Mouse (Mus musculus): ENCODE measurements at regions not wholly inside any gene's neighbourhood (a gene's known extent, or its start where the extent isn't known, plus 50 kb on each side); places are given as distances from the start of the nearest gene placed in this dataset.

DNA sequence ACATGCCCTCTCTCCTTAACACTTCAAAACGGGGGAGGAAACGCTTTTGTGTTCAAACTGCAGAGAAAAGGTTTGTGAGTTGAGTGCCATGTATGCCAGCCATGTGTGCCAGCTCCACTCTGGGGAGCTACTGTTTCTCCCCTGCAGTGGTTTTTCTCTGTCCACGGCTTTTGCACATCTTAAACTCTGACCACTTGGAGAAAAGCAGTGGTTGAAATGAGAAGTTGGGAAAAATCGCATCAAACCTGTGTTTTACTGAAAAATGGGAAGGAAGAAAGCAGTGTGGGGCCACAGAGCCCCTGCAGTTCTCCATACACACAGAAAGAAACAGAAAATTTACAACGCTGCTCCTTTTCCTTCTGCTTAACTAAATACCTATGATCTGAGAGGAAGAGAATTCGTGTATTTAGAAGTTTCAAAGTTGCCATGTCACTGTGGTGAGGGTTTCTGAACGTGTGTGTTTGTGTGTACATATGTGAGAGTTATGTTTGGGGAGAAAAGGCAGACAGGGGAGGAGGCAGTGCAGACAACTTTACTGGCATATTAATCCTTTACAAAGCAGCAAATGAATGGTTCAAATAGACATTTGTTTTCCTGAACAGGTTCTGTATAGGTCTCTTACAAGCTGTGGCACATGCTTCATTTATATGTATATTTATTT is 160.1 kb upstream of the Tmem161b start:
- H3K4me3 ChIP-seq (ENCODE audit: control insufficient read depth, insufficient read depth, low read length): no peak overlapping the region
- DNase-seq: no peak
- 5% methylated on average over 7 of the region's 7 CpGs for WGBS
- TF ChIP-seq POLR2A (IDR thresholded peaks at IDR 0.05; ENCODE audit: control insufficient read depth, extremely low read depth, insufficient read depth, low read length, poor library complexity): no peak
- no peak for TF ChIP-seq CTCF (IDR thresholded peaks at IDR 0.05; ENCODE audit: borderline replicate concordance, control insufficient read depth, extremely low read depth, insufficient read depth, low read length, poor library complexity)
- H3K4me1 ChIP-seq (replicated peaks; ENCODE audit: control insufficient read depth, insufficient read depth, low read length): no peaks in the 10 kb centered on the region
- no peaks in the 10 kb centered on the region for H3K27me3 ChIP-seq (ENCODE audit: control insufficient read depth, insufficient read depth, low read length)
- no peaks in the 10 kb centered on the region for H3K36me3 ChIP-seq (ENCODE audit: control insufficient read depth, insufficient read depth, low read length)
- H3K27ac ChIP-seq (ENCODE audit: control insufficient read depth, insufficient read depth, low read length): no peak overlapping the region

DNA sequence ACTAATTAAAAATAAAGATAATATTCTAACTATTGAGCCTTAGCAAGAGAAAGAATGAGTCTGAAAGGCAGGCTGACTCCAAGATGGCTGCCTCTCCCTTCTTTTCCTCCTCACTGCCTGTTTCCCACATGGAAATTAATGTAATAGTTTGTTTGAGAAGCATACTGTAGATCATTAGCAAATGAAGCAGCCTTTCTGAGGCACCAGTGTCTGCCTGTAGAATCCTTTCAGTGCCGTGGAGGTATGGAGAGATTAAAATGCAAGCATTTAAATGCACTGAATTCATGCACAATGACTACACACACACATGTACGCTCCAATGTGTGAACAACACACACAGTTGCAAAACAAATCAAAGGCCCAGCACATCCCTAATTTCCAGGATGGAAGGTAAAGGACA is 159.5 kb upstream of the Tmem161b start:
- WGBS: 95% methylated on average over 2 of the region's 2 CpGs
- no peaks in the 10 kb centered on the region for H3K36me3 ChIP-seq (ENCODE audit: control insufficient read depth, insufficient read depth, low read length)
- DNase-seq: no peak
- TF ChIP-seq CTCF (IDR thresholded peaks at IDR 0.05; ENCODE audit: borderline replicate concordance, control insufficient read depth, extremely low read depth, insufficient read depth, low read length, poor library complexity): no peak
- TF ChIP-seq POLR2A (IDR thresholded peaks at IDR 0.05; ENCODE audit: control insufficient read depth, extremely low read depth, insufficient read depth, low read length, poor library complexity): no peak
- no peaks in the 10 kb centered on the region for H3K27me3 ChIP-seq (ENCODE audit: control insufficient read depth, insufficient read depth, low read length)
- H3K27ac ChIP-seq (ENCODE audit: control insufficient read depth, insufficient read depth, low read length): no peak overlapping the region
- H3K4me1 ChIP-seq (replicated peaks; ENCODE audit: control insufficient read depth, insufficient read depth, low read length): no peaks in the 10 kb centered on the region
- no peak overlapping the region for H3K4me3 ChIP-seq (ENCODE audit: control insufficient read depth, insufficient read depth, low read length)

DNA sequence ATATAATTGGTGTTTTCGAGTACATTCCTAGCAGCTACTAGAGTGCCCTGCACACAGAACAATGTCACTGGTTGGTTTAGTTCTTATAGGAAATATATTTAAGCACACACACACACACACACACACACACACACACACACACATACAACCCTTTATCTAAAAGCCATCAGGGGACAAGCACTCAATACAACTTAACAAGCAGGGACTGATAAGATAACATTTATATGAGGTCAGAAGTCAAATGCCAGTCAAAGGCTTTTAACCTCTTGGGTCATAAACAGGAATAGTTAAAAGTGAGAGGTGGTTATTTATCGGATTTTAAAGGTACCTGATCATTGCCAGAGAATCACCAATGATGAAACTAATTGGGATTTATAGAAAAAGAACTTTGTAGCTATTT is 158.7 kb upstream of the Tmem161b start:
- 92% methylated on average over 2 of the region's 2 CpGs for WGBS
- Histone ChIP-seq H3K27ac (ENCODE audit: control insufficient read depth, insufficient read depth, low read length) (no peak overlapping the region), H3K27me3 (ENCODE audit: control insufficient read depth, insufficient read depth, low read length) (no peaks in the 10 kb centered on the region)

DNA sequence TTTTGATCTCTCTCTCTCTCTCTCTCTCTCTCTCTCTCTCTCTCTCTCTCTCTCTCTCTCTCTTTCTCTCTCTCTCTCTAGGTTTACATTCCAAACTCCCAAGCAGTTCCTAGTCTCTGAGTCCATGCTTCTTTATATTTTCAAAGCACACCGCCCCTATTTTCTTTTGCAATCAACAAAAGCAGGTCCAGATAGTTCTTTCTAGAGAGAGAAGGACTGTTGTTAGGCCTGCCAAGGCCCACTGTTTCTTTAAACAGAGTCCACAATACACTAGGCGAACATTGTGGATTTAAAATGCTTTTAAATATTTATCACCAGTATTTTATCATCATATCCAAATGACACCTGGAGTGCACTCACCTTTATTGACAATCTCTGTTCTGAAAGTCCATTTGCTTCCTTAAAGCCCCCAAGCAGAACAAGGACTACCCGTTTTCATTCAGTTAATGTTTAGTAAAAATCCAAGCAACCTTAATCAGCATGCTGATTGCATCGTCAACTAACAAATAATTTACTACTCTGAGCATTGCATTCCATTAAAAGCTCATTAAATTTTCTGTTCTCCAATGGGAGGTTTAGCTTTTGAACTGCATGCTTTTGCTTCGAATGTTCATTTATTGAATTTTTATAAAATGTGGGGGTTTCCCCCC is 157.7 kb upstream of the Tmem161b start:
- no peak overlapping the region for H3K4me3 ChIP-seq (ENCODE audit: control insufficient read depth, insufficient read depth, low read length)
- TF ChIP-seq CTCF (IDR thresholded peaks at IDR 0.05; ENCODE audit: borderline replicate concordance, control insufficient read depth, extremely low read depth, insufficient read depth, low read length, poor library complexity): no peak
- TF ChIP-seq POLR2A (IDR thresholded peaks at IDR 0.05; ENCODE audit: control insufficient read depth, extremely low read depth, insufficient read depth, low read length, poor library complexity): no peak
- no peak overlapping the region for H3K27ac ChIP-seq (ENCODE audit: control insufficient read depth, insufficient read depth, low read length)
- 90% methylated on average over 5 of the region's 5 CpGs for WGBS
- DNase-seq: no peak
- no peaks in the 10 kb centered on the region for H3K27me3 ChIP-seq (ENCODE audit: control insufficient read depth, insufficient read depth, low read length)
- no peaks in the 10 kb centered on the region for H3K36me3 ChIP-seq (ENCODE audit: control insufficient read depth, insufficient read depth, low read length)
- no peaks in the 10 kb centered on the region for H3K4me1 ChIP-seq (replicated peaks; ENCODE audit: control insufficient read depth, insufficient read depth, low read length)

More for the DNA sequence above, 158.7 kb upstream of the Tmem161b start:
- H3K4me1 ChIP-seq (replicated peaks; ENCODE audit: control insufficient read depth, insufficient read depth, low read length): no peaks in the 10 kb centered on the region
- H3K4me3 ChIP-seq (ENCODE audit: control insufficient read depth, insufficient read depth, low read length): no peak overlapping the region
- H3K36me3 ChIP-seq (ENCODE audit: control insufficient read depth, insufficient read depth, low read length): no peaks in the 10 kb centered on the region
- TF ChIP-seq CTCF (IDR thresholded peaks at IDR 0.05; ENCODE audit: borderline replicate concordance, control insufficient read depth, extremely low read depth, insufficient read depth, low read length, poor library complexity): no peak
- TF ChIP-seq POLR2A (IDR thresholded peaks at IDR 0.05; ENCODE audit: control insufficient read depth, extremely low read depth, insufficient read depth, low read length, poor library complexity): no peak
- no peak for DNase-seq

DNA sequence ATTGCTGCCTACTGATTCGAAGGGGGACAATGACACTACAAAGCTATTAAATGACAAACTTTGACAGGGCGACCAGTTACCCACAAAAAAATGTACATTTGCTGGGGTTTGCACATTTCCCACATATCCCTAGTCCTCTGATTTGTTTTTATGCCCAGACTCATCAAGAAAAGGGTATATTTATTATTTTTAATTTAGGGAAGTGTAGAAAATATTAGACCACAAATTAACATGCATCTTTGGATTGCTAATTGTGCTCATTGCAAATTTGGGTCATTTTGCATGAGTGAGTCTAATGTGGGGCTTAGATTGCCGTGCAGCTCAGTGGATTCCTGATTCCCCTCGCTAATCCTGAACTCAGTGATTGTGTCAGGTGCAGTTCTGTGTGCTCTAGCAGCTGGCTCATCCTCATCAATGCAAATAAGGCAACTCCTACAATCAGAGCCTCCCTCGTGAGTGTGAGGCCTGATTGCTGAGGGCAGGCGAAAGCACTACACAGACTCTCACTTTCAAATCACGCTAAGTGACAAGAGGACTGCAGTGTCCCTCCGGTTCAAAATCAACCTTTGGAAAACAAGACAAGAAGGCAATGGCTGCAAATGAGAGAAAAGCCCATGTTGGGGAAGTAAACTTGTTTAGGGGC is 156.7 kb upstream of the Tmem161b start:
- DNase-seq: no peak
- Histone ChIP-seq H3K36me3 (ENCODE audit: control insufficient read depth, insufficient read depth, low read length) (no peaks in the 10 kb centered on the region), H3K4me3 (ENCODE audit: control insufficient read depth, insufficient read depth, low read length) (no peak overlapping the region), H3K4me1 (replicated peaks; ENCODE audit: control insufficient read depth, insufficient read depth, low read length) (no peaks in the 10 kb centered on the region), H3K27me3 (ENCODE audit: control insufficient read depth, insufficient read depth, low read length) (no peaks in the 10 kb centered on the region), H3K27ac (ENCODE audit: control insufficient read depth, insufficient read depth, low read length) (no peak overlapping the region)
- no peak for TF ChIP-seq POLR2A (IDR thresholded peaks at IDR 0.05; ENCODE audit: control insufficient read depth, extremely low read depth, insufficient read depth, low read length, poor library complexity)
- no peak for TF ChIP-seq CTCF (IDR thresholded peaks at IDR 0.05; ENCODE audit: borderline replicate concordance, control insufficient read depth, extremely low read depth, insufficient read depth, low read length, poor library complexity)
- WGBS: 91% methylated on average over 8 of the region's 8 CpGs

DNA sequence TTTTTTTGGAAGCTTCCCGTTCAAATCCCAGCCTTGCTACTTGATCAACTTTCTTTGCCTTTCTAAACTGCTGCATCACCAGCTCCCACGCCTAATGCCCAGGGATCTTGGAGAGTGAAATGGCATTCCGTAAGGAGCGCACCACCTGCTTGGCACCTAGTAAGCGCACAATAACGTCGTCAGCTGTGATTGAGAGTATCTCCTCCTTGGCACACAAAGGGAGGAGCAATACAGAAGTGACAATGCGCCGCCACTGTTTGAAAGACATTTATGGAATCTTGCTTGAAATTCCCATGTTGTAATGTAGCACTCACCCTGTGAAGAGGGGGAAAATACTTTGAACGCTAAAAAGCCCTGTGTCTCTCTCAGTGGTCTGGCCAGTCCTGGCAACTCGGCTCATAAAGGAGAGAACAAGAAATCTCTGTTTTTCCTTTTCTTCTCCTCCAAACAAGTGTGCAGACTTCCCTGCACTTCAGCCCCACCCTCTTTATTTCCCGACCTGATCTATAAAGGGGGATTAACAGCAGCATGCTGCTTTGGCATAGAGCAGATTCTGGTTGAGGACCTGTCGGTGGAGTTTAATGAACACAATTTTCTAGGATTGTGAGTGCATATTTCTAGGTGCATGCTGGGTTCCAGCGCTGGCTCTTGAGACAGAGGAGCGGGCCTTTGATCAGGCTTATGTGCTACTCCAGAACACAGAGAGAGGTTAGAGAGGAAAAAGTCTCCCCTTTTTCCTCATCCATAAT is 155.7 kb upstream of the Tmem161b start:
- no peak for DNase-seq

More for the DNA sequence above, 155.7 kb upstream of the Tmem161b start:
- H3K27me3 ChIP-seq (ENCODE audit: control insufficient read depth, insufficient read depth, low read length): no peaks in the 10 kb centered on the region
- H3K27ac ChIP-seq (ENCODE audit: control insufficient read depth, insufficient read depth, low read length): no peak overlapping the region
- no peaks in the 10 kb centered on the region for H3K4me1 ChIP-seq (replicated peaks; ENCODE audit: control insufficient read depth, insufficient read depth, low read length)
- 89% methylated on average over 15 of the region's 15 CpGs for WGBS
- H3K36me3 ChIP-seq (ENCODE audit: control insufficient read depth, insufficient read depth, low read length): no peaks in the 10 kb centered on the region
- TF ChIP-seq POLR2A (IDR thresholded peaks at IDR 0.05; ENCODE audit: control insufficient read depth, extremely low read depth, insufficient read depth, low read length, poor library complexity) (no peak), CTCF (IDR thresholded peaks at IDR 0.05; ENCODE audit: borderline replicate concordance, control insufficient read depth, extremely low read depth, insufficient read depth, low read length, poor library complexity) (no peak)
- H3K4me3 ChIP-seq (ENCODE audit: control insufficient read depth, insufficient read depth, low read length): no peak overlapping the region
